Mouse (Mus musculus) cerebellum, adult 11-12 months (tissue): ENCODE measurements around the gene Atp6v1b1.

Experiments used
- DNase-seq: peaks from one replicate; pipeline ENCODE4 v3.0.0; 2022

Atp6v1b1 gene

GRCm38 (mm10) chr6:83717026-83717425 lies 25.8 kb upstream of the Atp6v1b1 start:
- no peak for DNase-seq

- no peak for DNase-seq
Measured at GRCm38 (mm10) chr6:83722526-83722925, 20.3 kb upstream of the Atp6v1b1 start.

- DNase-seq, result no peak
Measured at GRCm38 (mm10) chr6:83727178-83727577, 15.6 kb upstream of the Atp6v1b1 start.

GRCm38 (mm10) chr6:83728488-83728887 lies 14.3 kb upstream of the Atp6v1b1 start:
- DNase-seq, result no peak

- DNase-seq, result no peak
Measured at GRCm38 (mm10) chr6:83729350-83729970, 13.3 kb upstream of the Atp6v1b1 start.

GRCm38 (mm10) chr6:83731128-83731527 lies 11.7 kb upstream of the Atp6v1b1 start:
- no peak for DNase-seq

- DNase-seq, result no peak
Measured at GRCm38 (mm10) chr6:83737311-83737710, 5.5 kb upstream of the Atp6v1b1 start.

- no peak for DNase-seq
Measured at GRCm38 (mm10) chr6:83738596-83738995, 4.2 kb upstream of the Atp6v1b1 start.

GRCm38 (mm10) chr6:83743212-83743611 lies 422 bp downstream of the Atp6v1b1 start:
- DNase-seq, result no peak

- DNase-seq, result no peak
Measured at GRCm38 (mm10) chr6:83744126-83744525, 1.3 kb downstream of the Atp6v1b1 start.

GRCm38 (mm10) chr6:83744557-83744956 lies 1.8 kb downstream of the Atp6v1b1 start:
- DNase-seq, result no peak

GRCm38 (mm10) chr6:83745466-83745865 lies 2.7 kb downstream of the Atp6v1b1 start:
- DNase-seq, result no peak

GRCm38 (mm10) chr6:83749286-83749685 lies 6.5 kb downstream of the Atp6v1b1 start:
- DNase-seq, result no peak

- DNase-seq, result no peak
Measured at GRCm38 (mm10) chr6:83750171-83750684, 7.4 kb downstream of the Atp6v1b1 start.

- DNase-seq, result no peak
Measured at GRCm38 (mm10) chr6:83756051-83756450, 13.3 kb downstream of the Atp6v1b1 start.

- DNase-seq, result no peak
Measured at GRCm38 (mm10) chr6:83762344-83762743, 19.6 kb downstream of the Atp6v1b1 start, which contains the start of gene Ankrd53. Ankrd53 (plus strand) TSS chr6:83762644.

GRCm38 (mm10) chr6:83762880-83763431 lies 20.2 kb downstream of the Atp6v1b1 start:
- no peak for DNase-seq

GRCm38 (mm10) chr6:83766982-83767381 lies 24.2 kb downstream of the Atp6v1b1 start:
- DNase-seq, result no peak

- DNase-seq, result no peak
Measured at GRCm38 (mm10) chr6:83768485-83768884, 25.7 kb downstream of the Atp6v1b1 start.

GRCm38 (mm10) chr6:83774126-83774525 lies 31.3 kb downstream of the Atp6v1b1 start:
- no peak for DNase-seq

GRCm38 (mm10) chr6:83774781-83775563 lies 32.2 kb downstream of the Atp6v1b1 start:
- DNase-seq, result peak; percentile 52

GRCm38 (mm10) chr6:83775638-83776293 lies 33.0 kb downstream of the Atp6v1b1 start, which contains the start of gene Tex261:
Tex261 (minus strand) TSS chr6:83775813.
- peak; percentile 92 for DNase-seq

- no peak for DNase-seq
Measured at GRCm38 (mm10) chr6:83778306-83778705, 35.5 kb downstream of the Atp6v1b1 start.
